Mouse (Mus musculus) liver, embryonic 13.5 days (tissue): Measurements from ENCODE around the gene Coil. TPM values are rescaled to one million over a fixed set of nuclear protein-coding genes. Genes with fewer than 3 reads are reported as not detected.

Experiments used
- ATAC-seq: fragments of 200-750 bp; cut with Nextera tagmentation; 2 replicates; pipeline ENCODE4 v1.8.0; 2017; ENCODE audit warnings: low read depth, mild to moderate bottlenecking, moderate number of reproducible peaks, moderate library complexity
- DNase-seq: peaks from one replicate; pipeline ENCODE4 v3.0.0; 2022
- H3K27ac ChIP-seq: fragments of 300-500 bp; sonication (generic); 2 replicates; pipeline ENCODE4 v1.5.1; 2015; ENCODE audit warnings: moderate library complexity, mild to moderate bottlenecking, inconsistent platforms
- H3K27me3 ChIP-seq: fragments of 300-500 bp; sonication (generic); 2 replicates; pipeline ENCODE4 v1.6.1; 2015; ENCODE audit warnings: mild to moderate bottlenecking, inconsistent platforms
- H3K36me3 ChIP-seq: fragments of 300-500 bp; sonication (generic); 2 replicates; pipeline ENCODE4 v1.6.1; 2015; ENCODE audit warnings: mild to moderate bottlenecking, inconsistent platforms
- H3K4me1 ChIP-seq: fragments of 300-500 bp; sonication (generic); replicated peaks from 2 replicates; pipeline ENCODE4 v1.6.1; 2015; ENCODE audit warnings: inconsistent platforms
- H3K4me2 ChIP-seq: fragments of 300-500 bp; sonication (generic); 2 replicates; pipeline ENCODE4 v1.6.1; 2015; ENCODE audit warnings: inconsistent platforms, mild to moderate bottlenecking, moderate library complexity
- H3K4me3 ChIP-seq: fragments of 300-500 bp; sonication (generic); replicated peaks from 2 replicates; pipeline ENCODE4 v1.5.1; 2015; ENCODE audit warnings: mild to moderate bottlenecking, inconsistent platforms
- H3K9ac ChIP-seq: fragments of 300-500 bp; sonication (generic); 2 replicates; pipeline ENCODE4 v1.6.1; 2015; ENCODE audit warnings: mild to moderate bottlenecking, inconsistent platforms
- H3K9me3 ChIP-seq: fragments of 300-500 bp; sonication (generic); replicated peaks from 2 replicates; pipeline ENCODE4 v1.6.1; 2016; ENCODE audit warnings: inconsistent platforms
- WGBS: fragments of 180-500 bp; shearing (Covaris S2); methylation state at CpG from one replicate; pipeline ENCODE4 v1.1.7; 2015; ENCODE audit not compliant: insufficient replicate concordance; 5-methylcytosine and 5-hydroxymethylcytosine counted together
- polyA plus RNA-seq: library from polyadenylated mRNA; unstranded; fragments of >200 nt; fragmentation: Nextera tagmentation; extraction: Ambion mirVana; gene quantifications from 2 replicates; pipeline ENCODE4 v1.2.1, GENCODE M21; 2015

The Coil gene
- 5.6 and 7.1 TPM in 2 replicates for polyA plus RNA-seq

- Histone ChIP-seq H3K9me3 (no peaks in the 10 kb centered on the region), H3K36me3 (no peaks in the 10 kb centered on the region), H3K27me3 (no peaks in the 10 kb centered on the region), H3K4me2 (no peak within 1 kb of the TSS), H3K9ac (no peak within 1 kb of the TSS), H3K4me3 (no peak within 1 kb of the TSS), H3K27ac (no peak within 1 kb of the TSS), H3K4me1 (peaks cover 9% of the 10 kb centered on the region)
- no peak for DNase-seq
- WGBS = 14% methylated on average over 2 of the region's 2 CpGs
- no peak for ATAC-seq
Measured at GRCm38 (mm10) chr11:88970202-88970732, at the start of gene Coil. TSS of gene Coil (plus strand) at chr11:88970252.

- H3K36me3 ChIP-seq = peaks cover 8% of the 10 kb centered on the region; the same call in 1 of the 2 replicates
- no peak overlapping the region for H3K4me3 ChIP-seq
- H3K9me3 ChIP-seq = no peaks in the 10 kb centered on the region
- no peak overlapping the region for H3K27ac ChIP-seq
- no peaks in the 10 kb centered on the region for H3K4me1 ChIP-seq
- H3K27me3 ChIP-seq = no peaks in the 10 kb centered on the region
- ATAC-seq = no peak
- no peak overlapping the region for H3K9ac ChIP-seq
- DNase-seq = no peak
- WGBS = 64% methylated on average over 5 of the region's 5 CpGs
- no peak overlapping the region for H3K4me2 ChIP-seq
Measured at GRCm38 (mm10) chr11:88926566-88926965, 43.5 kb upstream of the Coil start.

GRCm38 (mm10) chr11:88931692-88932530 is 38.1 kb upstream of the Coil start:
- H3K4me2 ChIP-seq = no peak overlapping the region
- no peak overlapping the region for H3K4me3 ChIP-seq
- H3K9me3 ChIP-seq = no peaks in the 10 kb centered on the region
- H3K9ac ChIP-seq = no peak overlapping the region
- H3K27me3 ChIP-seq = no peaks in the 10 kb centered on the region
- WGBS = 72% methylated on average over 14 of the region's 14 CpGs
- no peak for DNase-seq
- H3K4me1 ChIP-seq = no peaks in the 10 kb centered on the region
- no peak for ATAC-seq
- H3K36me3 ChIP-seq = peaks cover 14% of the 10 kb centered on the region
- no peak overlapping the region for H3K27ac ChIP-seq

GRCm38 (mm10) chr11:88933030-88933429 is 37.0 kb upstream of the Coil start:
- no peak overlapping the region for H3K27ac ChIP-seq
- H3K9ac ChIP-seq = no peak overlapping the region
- WGBS = 77% methylated on average over 9 of the region's 9 CpGs
- no peaks in the 10 kb centered on the region for H3K27me3 ChIP-seq
- no peak overlapping the region for H3K4me3 ChIP-seq
- H3K9me3 ChIP-seq = no peaks in the 10 kb centered on the region
- H3K36me3 ChIP-seq = peaks cover 14% of the 10 kb centered on the region
- H3K4me2 ChIP-seq = no peak overlapping the region
- H3K4me1 ChIP-seq = no peaks in the 10 kb centered on the region
- DNase-seq = no peak
- ATAC-seq = no peak

- Histone ChIP-seq H3K9me3 (no peaks in the 10 kb centered on the region), H3K27me3 (no peaks in the 10 kb centered on the region), H3K4me1 (no peaks in the 10 kb centered on the region), H3K27ac (no peak overlapping the region; the same call in 1 of the 2 replicates), H3K4me2 (no peak overlapping the region), H3K9ac (no peak overlapping the region), H3K36me3 (peaks cover 10% of the 10 kb centered on the region), H3K4me3 (no peak overlapping the region)
- 79% methylated on average over 19 of the region's 19 CpGs for WGBS
- DNase-seq = no peak
- ATAC-seq = no peak
Measured at GRCm38 (mm10) chr11:88934089-88935000, 35.7 kb upstream of the Coil start.

- 73% methylated on average over 2 of the region's 2 CpGs for WGBS
- DNase-seq = no peak
Measured at GRCm38 (mm10) chr11:88937886-88938285, 32.2 kb upstream of the Coil start.

GRCm38 (mm10) chr11:88938770-88939169 is 31.3 kb upstream of the Coil start:
- Histone ChIP-seq H3K9ac (no peak overlapping the region), H3K27me3 (no peaks in the 10 kb centered on the region), H3K4me1 (no peaks in the 10 kb centered on the region), H3K27ac (no peak overlapping the region), H3K4me2 (no peak overlapping the region), H3K36me3 (peaks cover 14% of the 10 kb centered on the region), H3K9me3 (no peaks in the 10 kb centered on the region), H3K4me3 (no peak overlapping the region)
- DNase-seq (no peak), ATAC-seq (no peak)
- 83% methylated on average over 2 of the region's 2 CpGs for WGBS

More at GRCm38 (mm10) chr11:88937886-88938285, 32.2 kb upstream of the Coil start:
- Histone ChIP-seq H3K9me3 (no peaks in the 10 kb centered on the region), H3K9ac (no peak overlapping the region), H3K27me3 (no peaks in the 10 kb centered on the region), H3K4me3 (no peak overlapping the region), H3K27ac (no peak overlapping the region), H3K36me3 (peaks cover 14% of the 10 kb centered on the region), H3K4me1 (no peaks in the 10 kb centered on the region), H3K4me2 (no peak overlapping the region)
- no peak for ATAC-seq

GRCm38 (mm10) chr11:88939634-88940033 is 30.4 kb upstream of the Coil start:
- no peak overlapping the region for H3K4me2 ChIP-seq
- WGBS = 77% methylated on average over 4 of the region's 4 CpGs

GRCm38 (mm10) chr11:88941489-88941888 is 28.6 kb upstream of the Coil start:
- no peak for ATAC-seq
- no peaks in the 10 kb centered on the region for H3K9me3 ChIP-seq
- 64% methylated on average over 12 of the region's 12 CpGs for WGBS

More at GRCm38 (mm10) chr11:88939634-88940033, 30.4 kb upstream of the Coil start:
- Histone ChIP-seq H3K4me1 (no peaks in the 10 kb centered on the region), H3K36me3 (peaks cover 15% of the 10 kb centered on the region), H3K9ac (no peak overlapping the region), H3K27ac (no peak overlapping the region), H3K4me3 (no peak overlapping the region), H3K27me3 (no peaks in the 10 kb centered on the region), H3K9me3 (no peaks in the 10 kb centered on the region)
- ATAC-seq = no peak
- DNase-seq = no peak

GRCm38 (mm10) chr11:88945971-88946585 is 24.0 kb upstream of the Coil start:
- DNase-seq (no peak), ATAC-seq (no peak)
- WGBS = 34% methylated on average over 8 of the region's 8 CpGs
- Histone ChIP-seq H3K4me1 (peaks cover 15% of the 10 kb centered on the region), H3K27ac (no peak overlapping the region), H3K9ac (no peak overlapping the region), H3K9me3 (no peaks in the 10 kb centered on the region), H3K27me3 (no peaks in the 10 kb centered on the region), H3K36me3 (peaks cover 9% of the 10 kb centered on the region; the same call in 1 of the 2 replicates), H3K4me3 (no peak overlapping the region), H3K4me2 (no peak overlapping the region)

More at GRCm38 (mm10) chr11:88941489-88941888, 28.6 kb upstream of the Coil start:
- no peaks in the 10 kb centered on the region for H3K27me3 ChIP-seq
- peaks cover 9% of the 10 kb centered on the region; the same call in 1 of the 2 replicates for H3K36me3 ChIP-seq
- no peak overlapping the region for H3K4me2 ChIP-seq
- no peak for DNase-seq
- no peaks in the 10 kb centered on the region for H3K4me1 ChIP-seq
- H3K27ac ChIP-seq = no peak overlapping the region
- H3K9ac ChIP-seq = no peak overlapping the region
- H3K4me3 ChIP-seq = no peak overlapping the region
